Mouse (Mus musculus): Measurements from ENCODE around the gene Tas2r125. TPM values are rescaled to one million over a fixed set of nuclear protein-coding genes. Genes with fewer than 3 reads are reported as not detected.
"Not testable (repeated sequence)": the region's sequence is repeated elsewhere in the genome, so short reads cannot be mapped to it uniquely, and the experiment has no call there.

Tas2r125 gene
- polyA plus RNA-seq (2012; rRNA removed) = not detected in 2 replicates

DNA sequence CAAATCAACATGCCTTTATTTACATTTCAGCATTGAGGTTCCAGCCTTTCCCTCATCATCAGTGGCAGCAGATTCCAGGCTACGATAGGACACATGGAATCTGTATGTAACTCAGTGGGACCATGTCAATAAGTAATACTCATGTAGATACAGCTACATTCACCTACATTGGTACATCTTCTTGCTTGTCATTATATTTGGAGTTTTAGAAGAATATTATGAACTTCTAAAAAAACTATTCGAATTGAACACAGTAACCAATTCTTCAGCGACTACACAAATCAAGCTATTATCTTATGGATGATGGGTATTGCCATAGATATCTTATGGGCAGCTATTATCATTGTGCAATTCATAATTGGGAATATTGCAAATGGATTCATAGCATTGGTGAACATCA is at the start of gene Tas2r125:
Tas2r125 (plus strand) TSS at position 301 of the 400 bp plus-strand sequence.
- no peaks in the 10 kb centered on the region for H3K36me3 ChIP-seq (ENCODE audit: control insufficient read depth, insufficient read depth, low read length)
- no peak for TF ChIP-seq POLR2A (IDR thresholded peaks at IDR 0.05; ENCODE audit: low read depth, low read length)
- TF ChIP-seq CTCF (IDR thresholded peaks at IDR 0.05; ENCODE audit: extremely low read depth, insufficient read depth, insufficient read length, insufficient replicate concordance) = no peak
- no peaks in the 10 kb centered on the region for H3K27me3 ChIP-seq (ENCODE audit: control insufficient read depth, insufficient read depth, low read length)
- H3K4me3 ChIP-seq (ENCODE audit: extremely low read depth, insufficient read depth, insufficient read length) = no peak within 1 kb of the TSS
- no peak within 1 kb of the TSS for H3K27ac ChIP-seq (ENCODE audit: insufficient read depth, low read length)
- DNase-seq (ENCODE audit: low read depth in 1 of 2, low spot score in 2 of 2) = no peak
- WGBS = 81% methylated on average over 3 of the region's 3 CpGs
- no peaks in the 10 kb centered on the region for H3K4me1 ChIP-seq (ENCODE audit: control insufficient read depth, insufficient read depth, insufficient read length)

DNA sequence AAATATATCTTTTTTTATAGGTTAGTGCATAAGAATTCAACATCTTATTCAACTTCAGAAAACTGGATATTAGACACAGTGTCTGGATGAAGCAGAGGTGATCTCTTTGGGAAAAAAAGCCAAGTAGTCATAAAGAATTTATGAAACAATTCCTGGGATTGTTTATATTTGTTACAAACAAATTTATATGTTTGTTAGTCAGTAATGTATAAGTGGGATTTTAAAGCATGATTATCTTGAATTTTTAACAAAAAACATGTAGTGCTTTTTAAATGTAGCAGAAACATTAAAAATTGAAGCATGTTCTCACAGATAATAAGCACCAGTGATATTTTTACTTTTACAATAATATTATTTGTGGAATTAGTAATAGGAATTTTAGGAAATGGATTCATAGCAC is 41.7 kb upstream of the Tas2r125 start, which contains the start of gene Tas2r110:
Tas2r110 (plus strand) TSS at position 301 of the 400 bp plus-strand sequence.
- no peaks in the 10 kb centered on the region for H3K4me1 ChIP-seq (ENCODE audit: control insufficient read depth, insufficient read depth, insufficient read length)
- H3K27me3 ChIP-seq (ENCODE audit: control insufficient read depth, insufficient read depth, low read length) = no peaks in the 10 kb centered on the region
- H3K36me3 ChIP-seq (ENCODE audit: control insufficient read depth, insufficient read depth, low read length) = no peaks in the 10 kb centered on the region
- TF ChIP-seq CTCF (IDR thresholded peaks at IDR 0.05; ENCODE audit: extremely low read depth, insufficient read depth, insufficient read length, insufficient replicate concordance) (no peak), POLR2A (IDR thresholded peaks at IDR 0.05; ENCODE audit: low read depth, low read length) (no peak)
- no peak within 1 kb of the TSS for H3K4me3 ChIP-seq (ENCODE audit: extremely low read depth, insufficient read depth, insufficient read length)
- DNase-seq (ENCODE audit: low read depth in 1 of 2, low spot score in 2 of 2) = no peak
- H3K27ac ChIP-seq (ENCODE audit: insufficient read depth, low read length) = no peak within 1 kb of the TSS

DNA sequence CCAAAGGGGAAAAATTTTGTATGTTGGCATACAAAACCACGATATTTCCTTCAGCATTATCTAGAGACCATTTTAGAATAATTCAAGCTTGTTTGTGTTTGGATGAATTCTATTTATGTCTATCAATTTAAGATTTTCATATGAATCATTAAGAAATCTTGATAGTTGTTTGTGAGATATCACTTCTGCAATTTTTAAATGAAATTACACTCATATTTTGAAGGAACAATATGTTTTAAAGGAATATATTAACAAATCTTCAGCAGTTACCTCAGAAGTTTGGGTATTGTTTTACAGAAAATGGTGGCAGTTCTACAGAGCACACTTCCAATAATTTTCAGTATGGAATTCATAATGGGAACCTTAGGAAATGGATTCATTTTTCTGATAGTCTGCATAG is 16.7 kb upstream of the Tas2r125 start, which contains the start of gene Tas2r113:
Tas2r113 (plus strand) TSS at position 301 of the 400 bp plus-strand sequence.
- Histone ChIP-seq H3K27ac (ENCODE audit: insufficient read depth, low read length) (no peak within 1 kb of the TSS), H3K4me1 (ENCODE audit: control insufficient read depth, insufficient read depth, insufficient read length) (no peaks in the 10 kb centered on the region), H3K4me3 (ENCODE audit: extremely low read depth, insufficient read depth, insufficient read length) (no peak within 1 kb of the TSS), H3K36me3 (ENCODE audit: control insufficient read depth, insufficient read depth, low read length) (no peaks in the 10 kb centered on the region), H3K27me3 (ENCODE audit: control insufficient read depth, insufficient read depth, low read length) (no peaks in the 10 kb centered on the region)
- no peak for DNase-seq (ENCODE audit: low read depth in 1 of 2, low spot score in 2 of 2)
- 73% methylated on average over 1 of the region's 1 CpGs for WGBS
- no peak for TF ChIP-seq POLR2A (IDR thresholded peaks at IDR 0.05; ENCODE audit: low read depth, low read length)
- no peak for TF ChIP-seq CTCF (IDR thresholded peaks at IDR 0.05; ENCODE audit: extremely low read depth, insufficient read depth, insufficient read length, insufficient replicate concordance)

DNA sequence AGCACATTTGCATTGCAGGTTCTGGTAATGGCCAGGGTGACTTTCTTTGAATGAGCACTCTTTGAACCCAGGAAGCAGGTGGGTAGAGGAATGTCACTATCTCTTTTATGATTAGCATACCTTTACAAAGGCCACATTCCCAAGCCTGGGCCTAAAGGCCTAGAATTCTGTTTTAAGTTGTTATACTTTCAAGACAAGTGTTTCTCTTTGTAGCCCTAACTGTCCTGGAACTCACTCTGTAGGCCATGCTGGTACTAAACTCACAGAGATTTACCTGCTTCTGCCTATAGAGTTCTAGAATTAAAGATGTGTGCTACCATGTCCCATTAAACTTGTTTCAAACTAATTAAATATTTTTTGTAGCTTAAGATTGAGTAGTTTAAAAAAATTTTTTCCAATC is 31.9 kb downstream of the Tas2r125 start:
- not testable (repeated sequence) for DNase-seq (ENCODE audit: low read depth in 1 of 2, low spot score in 2 of 2); H3K4me3 ChIP-seq (ENCODE audit: extremely low read depth, insufficient read depth, insufficient read length); H3K27me3 ChIP-seq (ENCODE audit: control insufficient read depth, insufficient read depth, low read length); H3K4me1 ChIP-seq (ENCODE audit: control insufficient read depth, insufficient read depth, insufficient read length); H3K36me3 ChIP-seq (ENCODE audit: control insufficient read depth, insufficient read depth, low read length); H3K27ac ChIP-seq (ENCODE audit: insufficient read depth, low read length)

DNA sequence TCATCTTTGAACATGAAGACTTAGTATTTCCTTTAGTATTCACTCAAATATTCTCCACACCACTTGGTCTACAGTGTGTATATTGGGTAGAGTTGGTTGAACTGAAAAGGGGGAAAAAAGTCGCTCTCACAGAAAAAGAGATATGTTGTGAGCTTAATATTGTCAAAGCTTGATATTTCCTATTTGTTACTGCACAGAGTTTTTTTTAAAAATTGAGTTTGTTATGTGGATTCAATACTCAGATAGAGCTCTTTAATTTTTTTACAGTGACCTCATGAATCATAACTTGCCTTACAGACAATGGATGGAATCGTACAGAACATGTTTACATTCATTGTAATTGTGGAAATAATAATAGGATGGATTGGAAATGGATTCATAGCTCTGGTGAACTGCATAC is 41.4 kb downstream of the Tas2r125 start, which contains the start of gene Tas2r129:
Tas2r129 (plus strand) TSS at position 301 of the 400 bp plus-strand sequence.
- H3K4me3 ChIP-seq (ENCODE audit: extremely low read depth, insufficient read depth, insufficient read length) = no peak within 1 kb of the TSS
- 72% methylated on average over 2 of the region's 2 CpGs for WGBS
- TF ChIP-seq CTCF (IDR thresholded peaks at IDR 0.05; ENCODE audit: extremely low read depth, insufficient read depth, insufficient read length, insufficient replicate concordance) (no peak), POLR2A (IDR thresholded peaks at IDR 0.05; ENCODE audit: low read depth, low read length) (no peak)
- no peak for DNase-seq (ENCODE audit: low read depth in 1 of 2, low spot score in 2 of 2)
- no peaks in the 10 kb centered on the region for H3K4me1 ChIP-seq (ENCODE audit: control insufficient read depth, insufficient read depth, insufficient read length)
- H3K27me3 ChIP-seq (ENCODE audit: control insufficient read depth, insufficient read depth, low read length) = no peaks in the 10 kb centered on the region
- H3K36me3 ChIP-seq (ENCODE audit: control insufficient read depth, insufficient read depth, low read length) = no peaks in the 10 kb centered on the region
- no peak within 1 kb of the TSS for H3K27ac ChIP-seq (ENCODE audit: insufficient read depth, low read length)

DNA sequence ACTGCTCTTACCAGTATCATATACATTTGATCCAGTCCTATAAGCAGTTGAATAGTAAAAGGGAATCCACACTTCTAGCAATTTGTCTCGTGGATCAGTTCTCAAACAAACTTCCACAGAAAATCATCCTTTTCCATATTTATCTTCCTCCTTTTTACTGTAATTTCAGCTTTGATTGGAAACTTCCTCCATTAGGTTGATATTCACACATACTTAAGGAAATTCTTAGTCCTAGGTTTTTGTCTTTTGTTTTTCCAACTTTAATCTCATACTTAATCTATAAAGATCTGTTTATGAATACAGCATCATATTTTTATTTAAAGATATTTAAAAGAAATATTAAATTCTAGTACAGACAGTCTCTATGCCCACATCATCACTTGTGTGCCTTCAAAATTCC is 48.4 kb downstream of the Tas2r125 start, which contains the start of gene Tas2r131:
Tas2r131 (minus strand) TSS at position 101 of the 400 bp plus-strand sequence.
- H3K4me1 ChIP-seq (ENCODE audit: control insufficient read depth, insufficient read depth, insufficient read length) = no peaks in the 10 kb centered on the region
- no peak within 1 kb of the TSS for H3K4me3 ChIP-seq (ENCODE audit: extremely low read depth, insufficient read depth, insufficient read length)
- WGBS = 66% methylated on average over 1 of the region's 1 CpGs
- H3K27ac ChIP-seq (ENCODE audit: insufficient read depth, low read length) = no peak within 1 kb of the TSS
- H3K27me3 ChIP-seq (ENCODE audit: control insufficient read depth, insufficient read depth, low read length) = no peaks in the 10 kb centered on the region
- H3K36me3 ChIP-seq (ENCODE audit: control insufficient read depth, insufficient read depth, low read length) = no peaks in the 10 kb centered on the region
- DNase-seq (ENCODE audit: low read depth in 1 of 2, low spot score in 2 of 2) = no peak
- no peak for TF ChIP-seq CTCF (IDR thresholded peaks at IDR 0.05; ENCODE audit: extremely low read depth, insufficient read depth, insufficient read length, insufficient replicate concordance)
- no peak for TF ChIP-seq POLR2A (IDR thresholded peaks at IDR 0.05; ENCODE audit: low read depth, low read length)

Other genes starting within 250 kb of the Tas2r125 start
- gene Tas2r121, start 208.6 kb upstream of the Tas2r125 start, polyA plus RNA-seq (2012; rRNA removed) = not detected in 2 replicates
- gene Tas2r122, start 197.7 kb upstream of the Tas2r125 start, polyA plus RNA-seq (2012; rRNA removed) = not detected in 2 replicates
- gene Tas2r115, start 171.6 kb upstream of the Tas2r125 start, polyA plus RNA-seq (2012; rRNA removed) = not detected in 2 replicates
- gene Tas2r124, start 154.9 kb upstream of the Tas2r125 start, polyA plus RNA-seq (2012; rRNA removed) = not detected in 2 replicates
- not detected in 2 replicates for gene Tas2r102, start 147.5 kb upstream of the Tas2r125 start, polyA plus RNA-seq (2012; rRNA removed)
- gene Tas2r136, start 131.5 kb upstream of the Tas2r125 start, polyA plus RNA-seq (2012; rRNA removed) = not detected in 2 replicates
- not detected in 2 replicates for gene Tas2r117, start 106.8 kb upstream of the Tas2r125 start, polyA plus RNA-seq (2012; rRNA removed)
- gene Tas2r123, start 62.5 kb upstream of the Tas2r125 start, polyA plus RNA-seq (2012; rRNA removed) = not detected in 2 replicates
- not detected in 2 replicates for gene Tas2r116, start 54.2 kb upstream of the Tas2r125 start, polyA plus RNA-seq (2012; rRNA removed)
- gene Tas2r110, start 41.6 kb upstream of the Tas2r125 start, polyA plus RNA-seq (2012; rRNA removed) = not detected in 2 replicates
- gene Tas2r113, start 16.6 kb upstream of the Tas2r125 start, polyA plus RNA-seq (2012; rRNA removed) = not detected in 2 replicates
- gene Tas2r129, start 41.5 kb downstream of the Tas2r125 start, polyA plus RNA-seq (2012; rRNA removed) = not detected in 2 replicates
- not detected in 2 replicates for gene Tas2r131, start 48.3 kb downstream of the Tas2r125 start, polyA plus RNA-seq (2012; rRNA removed)
- not detected in 2 replicates for gene Tas2r109, start 71.3 kb downstream of the Tas2r125 start, polyA plus RNA-seq (2012; rRNA removed)
- not detected in 2 replicates for gene Tas2r103, start 127.5 kb downstream of the Tas2r125 start, polyA plus RNA-seq (2012; rRNA removed)
- not detected in 2 replicates for gene Tas2r140, start 146.2 kb downstream of the Tas2r125 start, polyA plus RNA-seq (2012; rRNA removed)
- gene Smim10l1, start 195.3 kb downstream of the Tas2r125 start, polyA plus RNA-seq (2012; rRNA removed) = 36.2 and 62.1 TPM in 2 replicates